Mouse (Mus musculus) bone marrow macrophage, adult 2 months (primary cell): Measurements from ENCODE around the gene Krtap27-1.

ENCODE experiments used
- CTCF ChIP-seq: IDR thresholded peaks from 2 replicates; pipeline ENCODE4 v1.5.1; 2012; ENCODE audit warnings: low read depth, mild to moderate bottlenecking, low read length, moderate library complexity
- POLR2A ChIP-seq: IDR thresholded peaks from 2 replicates; pipeline ENCODE4 v1.6.1; 2012; ENCODE audit warnings: mild to moderate bottlenecking, low read depth, low read length, borderline replicate concordance

DNA sequence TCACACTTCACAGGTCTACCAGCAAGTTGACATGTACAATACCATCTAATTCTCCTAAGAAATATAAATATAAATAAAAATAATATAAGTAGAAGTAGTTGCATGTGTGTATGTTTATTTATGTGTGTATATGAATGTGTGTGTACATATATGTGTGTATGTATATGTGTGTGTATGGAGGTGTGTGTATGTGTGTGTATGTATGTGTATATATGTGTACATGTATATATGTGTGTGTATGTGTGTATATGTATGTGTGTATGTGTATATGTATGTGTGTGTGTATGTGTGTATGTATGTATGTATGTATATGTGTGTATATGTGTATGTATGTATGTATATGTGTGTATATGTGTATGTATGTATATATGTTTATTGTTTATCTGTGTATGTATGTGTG, 45.1 kb upstream of the Krtap27-1 start:
- TF ChIP-seq CTCF, result no peak
- no peak for TF ChIP-seq POLR2A
